Mouse (Mus musculus) small intestine, adult 10 weeks (tissue): ENCODE data around the gene Cpvl. TPM values are rescaled to one million over a fixed set of nuclear protein-coding genes. Genes with fewer than 3 reads are reported as not detected.

Experiments
- polyA plus RNA-seq: library from polyadenylated mRNA; stranded (reverse); fragments of 350-450 nt; fragmentation: Illumina TruSeq; extraction: RNeasy Lipid Tissue Mini Kit (QIAGEN cat#74804); gene quantifications from one replicate; pipeline ENCODE4 v1.2.3, GENCODE M21; 2014; ENCODE audit warnings: low replicate concordance

Gene Cpvl
- 0.37 TPM for polyA plus RNA-seq

DNA sequence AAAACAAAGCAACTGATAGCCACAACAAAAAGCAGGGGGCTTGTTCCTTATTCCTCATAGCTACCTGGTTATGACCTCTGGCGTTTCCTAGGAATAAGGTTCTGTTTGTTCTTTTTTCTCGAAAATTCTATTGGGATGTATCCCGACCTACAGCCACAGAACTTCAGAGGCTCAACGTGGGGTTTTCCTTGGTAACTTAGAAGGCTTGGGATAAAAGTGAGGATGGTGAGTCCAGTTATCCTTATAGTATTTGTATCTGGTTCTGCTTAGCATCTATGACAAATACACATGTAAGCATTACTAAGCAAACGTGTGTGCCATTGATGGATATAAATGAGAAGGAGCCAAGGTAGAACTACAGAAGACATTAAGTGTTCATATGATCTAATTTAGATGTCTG lies at the start of gene Cpvl:
Gene Cpvl (minus strand): TSS at position 101 of the 400 bp plus-strand sequence.

Other genes with a start within 250 kb of the Cpvl start
- gene Tril, start 157.8 kb downstream of the Cpvl start, polyA plus RNA-seq = 4.3 TPM
- gene Chn2, start 60.9 kb upstream of the Cpvl start, polyA plus RNA-seq = 60.4 TPM